Mouse (Mus musculus): Measurements from ENCODE around the gene Clic6. TPM values are rescaled to one million over a fixed set of nuclear protein-coding genes. Genes with fewer than 3 reads are reported as not detected.

The Clic6 gene
- polyA plus RNA-seq, 1 experiment from 2014 or later, result 8.9 TPM

GRCm38 (mm10) chr16:92488456-92488855, 2.9 kb downstream of the Clic6 start:
- no peak overlapping the region for H3K4me3 ChIP-seq (ENCODE audit: low read depth, low read length)
- no peaks in the 10 kb centered on the region for H3K36me3 ChIP-seq (ENCODE audit: insufficient read depth)
- H3K27ac ChIP-seq (ENCODE audit: low read depth), result no peak overlapping the region
- WGBS, result 81% methylated on average over 5 of the region's 5 CpGs
- H3K4me2 ChIP-seq, result no peak overlapping the region
- ATAC-seq (ENCODE audit: insufficient read depth) (no peak), DNase-seq (no peak)
- no peaks in the 10 kb centered on the region for H3K9me3 ChIP-seq (ENCODE audit: low read depth, low read length)
- H3K9ac ChIP-seq, result no peak overlapping the region
- H3K27me3 ChIP-seq (ENCODE audit: insufficient read depth, low read length), result no peaks in the 10 kb centered on the region
- TF ChIP-seq CTCF (IDR thresholded peaks at IDR 0.05; ENCODE audit: low read depth), result no peak
- no peaks in the 10 kb centered on the region for H3K4me1 ChIP-seq (ENCODE audit: insufficient read depth)

GRCm38 (mm10) chr16:92489356-92489755, 3.8 kb downstream of the Clic6 start:
- H3K4me3 ChIP-seq (ENCODE audit: low read depth, low read length), result no peak overlapping the region
- no peak overlapping the region for H3K27ac ChIP-seq (ENCODE audit: low read depth)
- no peaks in the 10 kb centered on the region for H3K4me1 ChIP-seq (ENCODE audit: insufficient read depth)
- no peak for ATAC-seq (ENCODE audit: insufficient read depth)
- no peak for DNase-seq
- H3K9me3 ChIP-seq (ENCODE audit: low read depth, low read length), result no peaks in the 10 kb centered on the region
- TF ChIP-seq CTCF (IDR thresholded peaks at IDR 0.05; ENCODE audit: low read depth), result no peak
- H3K27me3 ChIP-seq (ENCODE audit: insufficient read depth, low read length), result no peaks in the 10 kb centered on the region
- H3K36me3 ChIP-seq (ENCODE audit: insufficient read depth), result no peaks in the 10 kb centered on the region
- no peak overlapping the region for H3K9ac ChIP-seq
- WGBS, result 49% methylated on average over 9 of the region's 9 CpGs
- no peak overlapping the region for H3K4me2 ChIP-seq

GRCm38 (mm10) chr16:92497851-92498588, 12.5 kb downstream of the Clic6 start:
- peaks cover 11% of the 10 kb centered on the region for H3K4me1 ChIP-seq (ENCODE audit: insufficient read depth)
- TF ChIP-seq CTCF (IDR thresholded peaks at IDR 0.05; ENCODE audit: low read depth), result no peak
- H3K4me3 ChIP-seq (ENCODE audit: low read depth, low read length), result peak overlapping the region; percentile 54
- ATAC-seq (ENCODE audit: insufficient read depth), result peak; percentile 67; the same call in 1 of the 2 replicates
- H3K27me3 ChIP-seq (ENCODE audit: insufficient read depth, low read length), result peaks cover 33% of the 10 kb centered on the region
- no peaks in the 10 kb centered on the region for H3K9me3 ChIP-seq (ENCODE audit: low read depth, low read length)
- H3K4me2 ChIP-seq, result peak overlapping the region; percentile 91
- H3K27ac ChIP-seq (ENCODE audit: low read depth), result peak overlapping the region; percentile 43; the same call in 1 of the 2 replicates
- DNase-seq, result peak; percentile 83
- WGBS, result 7% methylated on average over 26 of the region's 26 CpGs
- peak overlapping the region; percentile 61 for H3K9ac ChIP-seq
- no peaks in the 10 kb centered on the region for H3K36me3 ChIP-seq (ENCODE audit: insufficient read depth)

GRCm38 (mm10) chr16:92498589-92498981, 13.0 kb downstream of the Clic6 start:
- ATAC-seq (ENCODE audit: insufficient read depth), result peak; percentile 59; the same call in 1 of the 2 replicates
- WGBS, result under 1% methylated on average over 34 of the region's 34 CpGs
- peak; percentile 46 for DNase-seq

GRCm38 (mm10) chr16:92499324-92499723, 13.8 kb downstream of the Clic6 start:
- TF ChIP-seq CTCF (IDR thresholded peaks at IDR 0.05; ENCODE audit: low read depth), result no peak
- no peak for ATAC-seq (ENCODE audit: insufficient read depth)
- Histone ChIP-seq H3K4me3 (ENCODE audit: low read depth, low read length) (peak overlapping the region; percentile 54), H3K4me2 (peak overlapping the region; percentile 91), H3K27ac (ENCODE audit: low read depth) (no peak overlapping the region), H3K36me3 (ENCODE audit: insufficient read depth) (no peaks in the 10 kb centered on the region), H3K9ac (peak overlapping the region; percentile 61), H3K4me1 (ENCODE audit: insufficient read depth) (peaks cover 11% of the 10 kb centered on the region), H3K9me3 (ENCODE audit: low read depth, low read length) (no peaks in the 10 kb centered on the region), H3K27me3 (ENCODE audit: insufficient read depth, low read length) (peaks cover 33% of the 10 kb centered on the region)
- WGBS, result 17% methylated on average over 15 of the region's 15 CpGs
- DNase-seq, result no peak

More at GRCm38 (mm10) chr16:92498589-92498981, 13.0 kb downstream of the Clic6 start:
- Histone ChIP-seq H3K4me2 (peak overlapping the region; percentile 91), H3K36me3 (ENCODE audit: insufficient read depth) (no peaks in the 10 kb centered on the region), H3K4me1 (ENCODE audit: insufficient read depth) (peaks cover 11% of the 10 kb centered on the region), H3K4me3 (ENCODE audit: low read depth, low read length) (peak overlapping the region; percentile 54), H3K27me3 (ENCODE audit: insufficient read depth, low read length) (peaks cover 33% of the 10 kb centered on the region), H3K9me3 (ENCODE audit: low read depth, low read length) (no peaks in the 10 kb centered on the region), H3K9ac (peak overlapping the region; percentile 61), H3K27ac (ENCODE audit: low read depth) (peak overlapping the region; percentile 43; the same call in 1 of the 2 replicates)
- no peak for TF ChIP-seq CTCF (IDR thresholded peaks at IDR 0.05; ENCODE audit: low read depth)

GRCm38 (mm10) chr16:92500534-92500933, 15.0 kb downstream of the Clic6 start:
- Histone ChIP-seq H3K9me3 (ENCODE audit: low read depth, low read length) (no peaks in the 10 kb centered on the region), H3K4me1 (ENCODE audit: insufficient read depth) (peaks cover 11% of the 10 kb centered on the region), H3K9ac (no peak overlapping the region), H3K4me3 (ENCODE audit: low read depth, low read length) (no peak overlapping the region), H3K27me3 (ENCODE audit: insufficient read depth, low read length) (peaks cover 33% of the 10 kb centered on the region), H3K36me3 (ENCODE audit: insufficient read depth) (no peaks in the 10 kb centered on the region), H3K4me2 (peak overlapping the region; percentile 91; the same call in 1 of the 2 replicates), H3K27ac (ENCODE audit: low read depth) (no peak overlapping the region; the same call in 1 of the 2 replicates)
- TF ChIP-seq CTCF (IDR thresholded peaks at IDR 0.05; ENCODE audit: low read depth), result no peak
- WGBS, result 76% methylated on average over 8 of the region's 8 CpGs
- no peak for DNase-seq
- no peak for ATAC-seq (ENCODE audit: insufficient read depth)

GRCm38 (mm10) chr16:92503105-92503504, 17.6 kb downstream of the Clic6 start:
- WGBS, result 75% methylated on average over 5 of the region's 5 CpGs
- no peak overlapping the region for H3K4me3 ChIP-seq (ENCODE audit: low read depth, low read length)
- H3K27me3 ChIP-seq (ENCODE audit: insufficient read depth, low read length), result peaks cover 25% of the 10 kb centered on the region
- no peak overlapping the region for H3K9ac ChIP-seq
- peaks cover 4% of the 10 kb centered on the region for H3K4me1 ChIP-seq (ENCODE audit: insufficient read depth)
- DNase-seq (no peak), ATAC-seq (ENCODE audit: insufficient read depth) (no peak)
- TF ChIP-seq CTCF (IDR thresholded peaks at IDR 0.05; ENCODE audit: low read depth), result no peak
- no peaks in the 10 kb centered on the region for H3K36me3 ChIP-seq (ENCODE audit: insufficient read depth)
- H3K4me2 ChIP-seq, result no peak overlapping the region
- H3K9me3 ChIP-seq (ENCODE audit: low read depth, low read length), result no peaks in the 10 kb centered on the region
- no peak overlapping the region for H3K27ac ChIP-seq (ENCODE audit: low read depth)

Measured in lung, embryonic 14.5 days (tissue).